Mouse (Mus musculus) bone marrow, adult 2 months (tissue): ENCODE results near the gene Stk32c.

Experiments
- CTCF ChIP-seq: fragments of 200-500 bp; IDR thresholded peaks from 2 replicates; pipeline ENCODE4 v1.5.1; 2011; ENCODE audit warnings: low read length, control low read depth; ENCODE audit not compliant: control insufficient read depth, insufficient read depth
- POLR2A ChIP-seq: fragments of 200-500 bp; IDR thresholded peaks from 2 replicates; pipeline ENCODE4 v1.6.1; 2011; ENCODE audit warnings: low read depth, mild to moderate bottlenecking, control low read depth, low read length, borderline replicate concordance; ENCODE audit not compliant: control insufficient read depth

DNA sequence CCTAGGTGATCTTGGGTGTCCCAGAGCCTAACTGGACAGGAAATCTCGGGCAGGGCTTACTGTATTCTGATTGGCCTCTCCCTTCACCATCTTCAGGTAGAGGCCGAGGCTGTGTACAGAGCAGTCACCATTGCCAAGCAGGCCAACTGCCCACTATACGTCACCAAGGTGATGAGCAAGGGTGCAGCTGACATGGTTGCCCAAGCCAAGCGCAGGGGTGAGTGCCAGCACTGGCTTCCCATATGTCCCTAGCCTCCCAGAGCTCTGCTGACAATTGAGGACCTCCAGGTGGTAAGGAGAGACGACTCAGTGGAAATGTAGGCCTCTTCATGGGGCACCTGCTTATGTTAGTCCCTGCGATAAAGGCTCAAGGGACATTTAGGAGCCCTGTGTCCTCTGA is 118.3 kb downstream of the Stk32c start:
- no peak for TF ChIP-seq POLR2A
- TF ChIP-seq CTCF = no peak
